Mouse (Mus musculus): ENCODE measurements around the gene Noxred1. TPM values are rescaled to one million over a fixed set of nuclear protein-coding genes. Genes with fewer than 3 reads are reported as not detected.

The Noxred1 gene
- polyA plus RNA-seq, 1 experiment from 2014 or later: 1.1 TPM

DNA sequence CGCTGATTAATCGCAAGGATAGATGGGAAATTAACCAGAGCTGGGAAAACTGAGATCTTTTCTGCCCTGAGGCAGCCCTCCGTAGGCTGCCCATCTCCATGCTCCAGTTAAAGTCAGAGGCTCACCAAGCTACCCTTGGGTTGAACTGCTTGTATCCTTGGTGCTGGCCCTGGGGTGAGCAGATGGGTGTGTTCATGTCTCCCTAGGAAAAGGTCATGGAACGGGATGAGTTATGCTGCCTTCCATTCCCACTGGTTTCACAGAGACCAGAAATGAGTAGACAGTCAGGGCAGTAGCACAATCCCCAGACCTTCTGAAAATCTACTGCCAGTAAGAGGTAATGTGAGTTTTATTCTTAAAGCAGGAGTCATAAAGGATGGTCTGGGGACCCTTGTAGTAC, 60.9 kb downstream of the Noxred1 start:
- Histone ChIP-seq H3K36me3 (peaks cover 25% of the 10 kb centered on the region), H3K9me3 (no peaks in the 10 kb centered on the region), H3K9ac (no peak overlapping the region), H3K4me2 (no peak overlapping the region), H3K27ac (replicated peaks) (no peak overlapping the region), H3K4me3 (no peak overlapping the region), H3K4me1 (replicated peaks) (no peaks in the 10 kb centered on the region), H3K27me3 (no peaks in the 10 kb centered on the region)
- no peak for ATAC-seq (ENCODE audit: low FRiP score, low read depth)
- 96% methylated on average over 4 of the region's 4 CpGs for WGBS

- WGBS: 73% methylated on average over 4 of the region's 4 CpGs
- ATAC-seq (ENCODE audit: low FRiP score, low read depth): no peak
Measured at GRCm38 (mm10) chr12:87175194-87175946, 63.2 kb downstream of the Noxred1 start.

More at GRCm38 (mm10) chr12:87175194-87175946, 63.2 kb downstream of the Noxred1 start:
- no peak overlapping the region for H3K4me2 ChIP-seq
- no peak overlapping the region for H3K27ac ChIP-seq (replicated peaks)
- peaks cover 43% of the 10 kb centered on the region for H3K36me3 ChIP-seq
- H3K9ac ChIP-seq: no peak overlapping the region
- H3K4me1 ChIP-seq (replicated peaks): no peaks in the 10 kb centered on the region
- H3K27me3 ChIP-seq: no peaks in the 10 kb centered on the region
- H3K4me3 ChIP-seq: no peak overlapping the region
- no peaks in the 10 kb centered on the region for H3K9me3 ChIP-seq

Small RNAs within 50 kb of the gene (microRNA-seq; reads per million reads assigned to microRNA genes)
- gene Gm47293: not detected

Other genes with a start within 250 kb of the Noxred1 start
- gene Zdhhc22, start 248.3 kb downstream of the Noxred1 start, polyA plus RNA-seq (2015; fragmentation: Nextera tagmentation; extraction: Ambion mirVana): 21.8 and 22.0 TPM in 2 replicates
- 10.3 and 11.1 TPM in 2 replicates for gene Tmem63c, start 217.4 kb downstream of the Noxred1 start, polyA plus RNA-seq (2015; fragmentation: Nextera tagmentation; extraction: Ambion mirVana)
- gene Ngb, start 136.2 kb downstream of the Noxred1 start, polyA plus RNA-seq (2015; fragmentation: Nextera tagmentation; extraction: Ambion mirVana): 4.9 TPM in 2 replicates
- 29.3 and 30.0 TPM in 2 replicates for gene Gstz1, start 91.6 kb downstream of the Noxred1 start, polyA plus RNA-seq (2015; fragmentation: Nextera tagmentation; extraction: Ambion mirVana)
- gene Pomt2, start 90.8 kb downstream of the Noxred1 start, polyA plus RNA-seq (2015; fragmentation: Nextera tagmentation; extraction: Ambion mirVana): 14.7 and 14.8 TPM in 2 replicates
- 2.0 and 2.4 TPM in 2 replicates for gene Samd15, start 39.0 kb downstream of the Noxred1 start, polyA plus RNA-seq (2015; fragmentation: Nextera tagmentation; extraction: Ambion mirVana)
- gene Tmed8, start 38.3 kb downstream of the Noxred1 start, polyA plus RNA-seq (2015; fragmentation: Nextera tagmentation; extraction: Ambion mirVana): 5.2 and 5.7 TPM in 2 replicates
- 52.2 and 55.2 TPM in 2 replicates for gene Vipas39, start 27.5 kb upstream of the Noxred1 start, polyA plus RNA-seq (2015; fragmentation: Nextera tagmentation; extraction: Ambion mirVana)
- gene Ahsa1, start 27.7 kb upstream of the Noxred1 start, polyA plus RNA-seq (2015; fragmentation: Nextera tagmentation; extraction: Ambion mirVana): 208 and 221 TPM in 2 replicates
- gene Ism2, start 61.0 kb upstream of the Noxred1 start, polyA plus RNA-seq (2015; fragmentation: Nextera tagmentation; extraction: Ambion mirVana): 1.7 and 1.9 TPM in 2 replicates
- gene Sptlc2, start 149.6 kb upstream of the Noxred1 start, polyA plus RNA-seq (2015; fragmentation: Nextera tagmentation; extraction: Ambion mirVana): 57.6 and 63.6 TPM in 2 replicates
- 242 and 258 TPM in 2 replicates for gene Slirp, start 205.2 kb upstream of the Noxred1 start, polyA plus RNA-seq (2015; fragmentation: Nextera tagmentation; extraction: Ambion mirVana)
- 36.6 and 37.5 TPM in 2 replicates for gene Alkbh1, start 205.3 kb upstream of the Noxred1 start, polyA plus RNA-seq (2015; fragmentation: Nextera tagmentation; extraction: Ambion mirVana)
- 93.4 and 103 TPM in 2 replicates for gene Snw1, start 233.5 kb upstream of the Noxred1 start, polyA plus RNA-seq (2015; fragmentation: Nextera tagmentation; extraction: Ambion mirVana)